Mouse (Mus musculus) adrenal gland, adult (tissue): ENCODE measurements around the gene Kifap3.

Experiments
- DNase-seq, 2 experiments: peaks; one replicate each; pipeline ENCODE4 v3.0.0; 2022 to 2023; ENCODE audit warnings: low spot score in 1 of 2; ENCODE audit not compliant: inconsistent age in 2 of 2

Kifap3 gene

DNA sequence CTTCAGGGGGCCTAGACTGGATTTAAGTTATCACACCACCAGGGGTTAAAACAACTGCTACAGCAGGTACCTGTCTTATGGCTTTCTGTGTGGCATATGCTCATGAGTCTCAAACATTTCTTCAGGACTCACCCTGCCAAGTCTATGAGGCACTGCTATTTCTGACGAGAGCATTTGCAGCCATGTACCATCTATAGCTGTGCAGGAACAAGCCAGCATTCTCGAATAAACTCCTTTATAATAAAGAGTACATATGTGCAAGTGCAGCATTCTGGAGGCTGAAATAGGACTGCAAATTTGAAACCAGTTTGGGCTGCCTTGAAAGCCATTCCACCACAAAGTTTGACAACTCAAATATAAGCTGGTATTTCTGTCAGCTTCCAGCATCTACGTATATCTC, 178.7 kb downstream of the Kifap3 start:
- DNase-seq, result no peak

DNA sequence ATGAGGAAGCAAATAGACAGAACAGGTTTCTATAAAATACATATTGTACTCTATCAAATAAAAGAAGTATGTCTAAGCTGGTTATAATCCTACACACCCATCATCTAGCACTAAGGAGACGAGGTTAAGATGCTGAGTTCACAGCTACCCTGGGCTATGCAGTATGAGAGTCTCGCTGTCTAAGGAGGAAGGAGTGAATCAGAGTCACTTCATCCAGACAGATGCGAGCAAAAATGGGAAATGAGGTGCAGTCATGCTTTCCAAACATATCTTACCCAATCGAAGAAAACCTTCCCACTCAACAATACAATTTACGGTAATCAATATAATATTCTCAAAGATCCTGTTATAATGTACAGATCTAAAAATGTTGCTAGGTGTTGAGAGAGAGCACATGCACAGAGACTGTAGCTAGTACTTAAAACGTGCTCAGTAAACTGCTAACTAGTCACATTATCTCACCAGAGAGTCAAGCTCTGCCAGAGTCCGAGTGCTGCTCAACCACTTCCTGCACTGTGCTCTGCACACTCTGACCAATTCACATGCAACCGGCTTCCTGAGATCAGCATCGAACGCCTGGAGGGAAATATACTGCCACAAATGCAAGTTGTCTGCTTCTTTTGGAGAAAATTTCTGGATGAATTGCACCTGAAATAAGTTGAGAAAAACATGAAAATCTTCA, 184.8 kb downstream of the Kifap3 start:
- DNase-seq, result no peak
